Mouse (Mus musculus): ENCODE data around the gene Hnrnpab.

DNA sequence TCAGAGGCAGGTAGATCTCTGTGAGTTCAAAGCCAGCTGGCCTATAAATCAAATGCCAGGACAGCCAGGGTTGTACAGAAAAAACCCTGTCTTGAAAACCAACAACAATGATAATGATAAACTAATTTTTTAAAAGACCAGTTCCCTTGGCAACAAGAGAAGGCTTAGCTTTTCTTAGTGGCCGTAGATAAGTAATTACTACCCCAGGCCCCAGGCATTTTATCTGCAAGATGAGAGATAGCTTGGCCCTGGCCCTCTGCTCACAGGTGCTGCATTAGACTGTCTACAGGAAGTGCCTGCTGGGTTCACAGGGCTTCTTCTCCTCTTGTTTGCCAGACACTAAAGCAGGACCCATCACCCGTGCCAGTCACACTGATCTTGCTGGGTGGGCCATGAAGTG is 51.6 kb downstream of the Hnrnpab start:
- TF ChIP-seq CTCF (IDR thresholded peaks at IDR 0.05; ENCODE audit: control insufficient read depth, insufficient read depth, insufficient read length) (no peak), MAX (IDR thresholded peaks at IDR 0.05) (no peak)

Data from C2C12 (cell line).